Mouse (Mus musculus): ENCODE measurements around the gene Gm15128. TPM values are rescaled to one million over a fixed set of nuclear protein-coding genes. Genes with fewer than 3 reads are reported as not detected.

Gene Gm15128
- polyA plus RNA-seq (2014; fragmentation: Illumina TruSeq; extraction: RNeasy Lipid Tissue Mini Kit (QIAGEN cat#74804)), result not detected

GRCm38 (mm10) chrX:147765691-147766090 is at the start of gene Gm15128:
Gm15128 (plus strand) TSS chrX:147765991.

Other genes with a start within 250 kb of the Gm15128 start
- 145 TPM for gene Lrch2, start 211.9 kb upstream of the Gm15128 start, polyA plus RNA-seq (2014; fragmentation: Illumina TruSeq; extraction: RNeasy Lipid Tissue Mini Kit (QIAGEN cat#74804))
- not detected for gene Gm15080, start 227.0 kb downstream of the Gm15128 start, polyA plus RNA-seq (2014; fragmentation: Illumina TruSeq; extraction: RNeasy Lipid Tissue Mini Kit (QIAGEN cat#74804))

Data from ovary, adult 10 weeks (tissue).